Mouse (Mus musculus): ENCODE measurements at regions not wholly inside any gene's neighbourhood (a gene's known extent, or its start where the extent isn't known, plus 50 kb on each side); places are given as distances from the start of the nearest gene placed in this dataset.

- Histone ChIP-seq H3K9me3 (ENCODE audit: low read length) (no peaks in the 10 kb centered on the region), H3K9ac (replicated peaks; ENCODE audit: low read length) (no peak overlapping the region), H3K4me2 (ENCODE audit: low read depth, low read length) (no peak overlapping the region), H3K4me1 (ENCODE audit: insufficient read depth, low read length) (no peaks in the 10 kb centered on the region), H3K36me3 (ENCODE audit: insufficient read depth, low read length) (no peaks in the 10 kb centered on the region), H3K27ac (no peak overlapping the region), H3K4me3 (ENCODE audit: low read length) (no peak overlapping the region), H3K27me3 (ENCODE audit: insufficient read depth, low read length) (no peaks in the 10 kb centered on the region)
- WGBS, result 62% methylated on average over 5 of the region's 5 CpGs
- DNase-seq (ENCODE audit: low spot score) (peak; percentile 42), ATAC-seq (no peak)
- TF ChIP-seq CTCF (IDR thresholded peaks at IDR 0.05; ENCODE audit: low read depth), result no peak
Observed at GRCm38 (mm10) chr9:30190078-30190477, 227.1 kb upstream of the Ntm start.

DNA sequence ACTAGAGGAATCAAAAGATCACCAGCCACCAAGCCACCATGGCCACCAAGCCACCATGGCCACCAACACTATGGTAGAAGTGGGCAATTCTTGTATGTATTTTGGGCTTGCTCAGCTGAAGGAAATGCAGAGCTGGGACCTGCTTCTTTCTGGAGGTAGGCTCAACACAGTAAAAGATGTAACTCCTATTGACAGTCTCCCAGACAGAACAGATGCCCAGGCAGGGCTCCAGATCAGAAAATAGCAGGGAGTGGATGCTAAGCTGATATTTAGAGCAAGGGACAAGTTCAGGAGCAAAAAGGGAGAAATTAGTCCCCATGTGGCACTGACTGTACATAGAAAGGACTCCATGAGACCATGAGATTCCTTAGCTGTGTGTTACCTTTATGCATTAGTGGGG lies 228.2 kb upstream of the Ntm start:
- Histone ChIP-seq H3K9ac (replicated peaks; ENCODE audit: low read length) (no peak overlapping the region), H3K4me3 (ENCODE audit: low read length) (no peak overlapping the region), H3K9me3 (ENCODE audit: low read length) (no peaks in the 10 kb centered on the region), H3K4me1 (ENCODE audit: insufficient read depth, low read length) (no peaks in the 10 kb centered on the region), H3K36me3 (ENCODE audit: insufficient read depth, low read length) (no peaks in the 10 kb centered on the region), H3K4me2 (ENCODE audit: low read depth, low read length) (no peak overlapping the region), H3K27me3 (ENCODE audit: insufficient read depth, low read length) (no peaks in the 10 kb centered on the region), H3K27ac (no peak overlapping the region)
- no peak for ATAC-seq
- DNase-seq (ENCODE audit: low spot score), result no peak
- TF ChIP-seq CTCF (IDR thresholded peaks at IDR 0.05; ENCODE audit: low read depth), result no peak

- no peak for DNase-seq (ENCODE audit: low spot score)
- no peak for ATAC-seq
Observed at GRCm38 (mm10) chr9:30191902-30192301, 229.0 kb upstream of the Ntm start.

GRCm38 (mm10) chr9:30194866-30195265 lies 231.9 kb upstream of the Ntm start:
- no peak for TF ChIP-seq CTCF (IDR thresholded peaks at IDR 0.05; ENCODE audit: low read depth)
- Histone ChIP-seq H3K4me3 (ENCODE audit: low read length) (no peak overlapping the region), H3K4me1 (ENCODE audit: insufficient read depth, low read length) (no peaks in the 10 kb centered on the region), H3K27ac (no peak overlapping the region), H3K36me3 (ENCODE audit: insufficient read depth, low read length) (no peaks in the 10 kb centered on the region), H3K9ac (replicated peaks; ENCODE audit: low read length) (no peak overlapping the region), H3K4me2 (ENCODE audit: low read depth, low read length) (no peak overlapping the region), H3K27me3 (ENCODE audit: insufficient read depth, low read length) (no peaks in the 10 kb centered on the region), H3K9me3 (ENCODE audit: low read length) (no peaks in the 10 kb centered on the region)
- DNase-seq (ENCODE audit: low spot score) (no peak), ATAC-seq (no peak)
- 75% methylated on average over 3 of the region's 3 CpGs for WGBS

More at GRCm38 (mm10) chr9:30191902-30192301, 229.0 kb upstream of the Ntm start:
- Histone ChIP-seq H3K27me3 (ENCODE audit: insufficient read depth, low read length) (no peaks in the 10 kb centered on the region), H3K4me1 (ENCODE audit: insufficient read depth, low read length) (no peaks in the 10 kb centered on the region), H3K36me3 (ENCODE audit: insufficient read depth, low read length) (no peaks in the 10 kb centered on the region), H3K4me2 (ENCODE audit: low read depth, low read length) (no peak overlapping the region), H3K27ac (no peak overlapping the region), H3K9me3 (ENCODE audit: low read length) (no peaks in the 10 kb centered on the region), H3K4me3 (ENCODE audit: low read length) (no peak overlapping the region), H3K9ac (replicated peaks; ENCODE audit: low read length) (no peak overlapping the region)
- no peak for TF ChIP-seq CTCF (IDR thresholded peaks at IDR 0.05; ENCODE audit: low read depth)

GRCm38 (mm10) chr9:30202411-30202810 lies 224.5 kb upstream of the Snx19 start:
- no peak overlapping the region for H3K4me3 ChIP-seq (ENCODE audit: low read length)
- H3K9me3 ChIP-seq (ENCODE audit: low read length), result no peaks in the 10 kb centered on the region
- ATAC-seq (no peak), DNase-seq (ENCODE audit: low spot score) (no peak)
- no peaks in the 10 kb centered on the region for H3K4me1 ChIP-seq (ENCODE audit: insufficient read depth, low read length)
- H3K4me2 ChIP-seq (ENCODE audit: low read depth, low read length), result no peak overlapping the region
- H3K27ac ChIP-seq, result no peak overlapping the region
- no peak for TF ChIP-seq CTCF (IDR thresholded peaks at IDR 0.05; ENCODE audit: low read depth)
- WGBS, result 55% methylated on average over 3 of the region's 3 CpGs
- no peak overlapping the region for H3K9ac ChIP-seq (replicated peaks; ENCODE audit: low read length)
- H3K36me3 ChIP-seq (ENCODE audit: insufficient read depth, low read length), result no peaks in the 10 kb centered on the region
- no peaks in the 10 kb centered on the region for H3K27me3 ChIP-seq (ENCODE audit: insufficient read depth, low read length)

GRCm38 (mm10) chr9:30207631-30208030 lies 219.3 kb upstream of the Snx19 start:
- ATAC-seq (no peak), DNase-seq (ENCODE audit: low spot score) (no peak)

DNA sequence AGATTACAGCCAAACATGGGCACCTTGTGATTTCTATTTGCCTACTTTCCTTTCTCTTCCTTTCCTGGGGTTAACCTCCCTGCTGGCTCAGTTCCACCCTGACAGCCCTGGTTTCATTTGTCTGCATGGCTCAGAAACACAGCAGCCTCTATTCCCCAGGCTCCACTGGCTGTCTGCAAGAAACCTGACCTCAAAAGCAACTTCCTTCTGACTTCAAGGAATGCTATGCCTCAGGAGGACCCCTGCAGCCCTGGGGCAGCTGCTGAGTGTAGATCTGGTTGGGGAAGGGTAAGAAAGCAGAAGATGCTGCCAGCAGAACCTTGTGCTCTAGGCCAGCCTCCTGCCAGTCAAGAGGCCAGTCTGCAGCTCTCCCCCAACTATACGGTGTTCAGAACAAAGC lies 217.1 kb upstream of the Snx19 start:
- no peaks in the 10 kb centered on the region for H3K27me3 ChIP-seq (ENCODE audit: insufficient read depth, low read length)
- WGBS, result 21% methylated on average over 1 of the region's 1 CpGs
- no peak overlapping the region for H3K4me3 ChIP-seq (ENCODE audit: low read length)
- H3K9me3 ChIP-seq (ENCODE audit: low read length), result no peaks in the 10 kb centered on the region
- H3K9ac ChIP-seq (replicated peaks; ENCODE audit: low read length), result no peak overlapping the region
- ATAC-seq, result no peak
- no peaks in the 10 kb centered on the region for H3K36me3 ChIP-seq (ENCODE audit: insufficient read depth, low read length)
- no peak overlapping the region for H3K4me2 ChIP-seq (ENCODE audit: low read depth, low read length)
- no peak overlapping the region for H3K27ac ChIP-seq
- TF ChIP-seq CTCF (IDR thresholded peaks at IDR 0.05; ENCODE audit: low read depth), result no peak
- peak; percentile 28 for DNase-seq (ENCODE audit: low spot score)
- no peaks in the 10 kb centered on the region for H3K4me1 ChIP-seq (ENCODE audit: insufficient read depth, low read length)

More at GRCm38 (mm10) chr9:30207631-30208030, 219.3 kb upstream of the Snx19 start:
- no peak for TF ChIP-seq CTCF (IDR thresholded peaks at IDR 0.05; ENCODE audit: low read depth)
- Histone ChIP-seq H3K27me3 (ENCODE audit: insufficient read depth, low read length) (no peaks in the 10 kb centered on the region), H3K9me3 (ENCODE audit: low read length) (no peaks in the 10 kb centered on the region), H3K4me1 (ENCODE audit: insufficient read depth, low read length) (no peaks in the 10 kb centered on the region), H3K4me3 (ENCODE audit: low read length) (no peak overlapping the region), H3K9ac (replicated peaks; ENCODE audit: low read length) (no peak overlapping the region), H3K27ac (no peak overlapping the region), H3K36me3 (ENCODE audit: insufficient read depth, low read length) (no peaks in the 10 kb centered on the region), H3K4me2 (ENCODE audit: low read depth, low read length) (no peak overlapping the region)
- 90% methylated on average over 4 of the region's 4 CpGs for WGBS

All from hindbrain, postnatal 0 days (tissue).